8 mouse cellular contexts compared by ENCODE assay signal in genomic region chrX:99141079-99141478, GRCm38 (mm10). TPM values are rescaled to one million over a fixed set of nuclear protein-coding genes. Genes with fewer than 3 reads are reported as not detected.
DNase-seq lines count a peak whose midpoint lies in the region.

No protein-coding gene starts in this region.

- WGBS in midbrain, embryonic 10.5 days, result 57% methylated on average over 8 of the region's 8 CpGs

- H3K27me3 ChIP-seq in midbrain, embryonic 10.5 days (ENCODE audit: low read depth, poor library complexity, severe bottlenecking), result peaks cover 100% of the 10 kb centered on the region

- peak; percentile 53 for DNase-seq in layer of hippocampus, adult 9-11 months
- DNase-seq in layer of hippocampus, postnatal 10 days (ENCODE audit: low spot score in 2 of 2), result no peak
- DNase-seq in frontal cortex, postnatal 36 days (ENCODE audit: low spot score in 2 of 2), result peak; percentile 52 to 54
- peak; percentile 63 to 74 for DNase-seq in kidney, postnatal 36 days
- no peak for DNase-seq in midbrain, embryonic 10.5 days (ENCODE audit: low spot score)
- DNase-seq in thymus, postnatal 10 days (ENCODE audit: low spot score in 2 of 2), result no peak
- DNase-seq in cerebellum, adult 11 months, result no peak
- DNase-seq in urinary bladder, postnatal 25 days (ENCODE audit: low spot score), result no peak

- peak overlapping the region; percentile 35 for H3K27ac ChIP-seq in midbrain, embryonic 10.5 days (replicated peaks)

- peaks cover 30% of the 10 kb centered on the region for H3K36me3 ChIP-seq in midbrain, embryonic 10.5 days

- peaks cover 67% of the 10 kb centered on the region for H3K4me1 ChIP-seq in midbrain, embryonic 10.5 days

- peak overlapping the region; percentile 79 for H3K4me3 ChIP-seq in midbrain, embryonic 10.5 days

- H3K9me3 ChIP-seq in midbrain, embryonic 10.5 days (replicated peaks), result no peaks in the 10 kb centered on the region

RNA-seq across cellular contexts. Expression of gene Efnb1, which starts 5.1 kb away (rescaled TPM):
- total RNA-seq in layer of hippocampus, postnatal 10 days (2021), result 10 to 100 TPM; 11.1 to 13.8 TPM
- 49.3 and 50.6 TPM in 2 replicates for polyA plus RNA-seq in midbrain, embryonic 10.5 days (2016; fragmentation: Nextera tagmentation; extraction: Ambion mirVana)

Comparison
In these comparisons a context has a peak if more than half of its experiments do, and no peak if none do; other contexts are left out.
1. DNase-seq: peak in layer of hippocampus, adult 9-11 months (single experiment), frontal cortex, postnatal 36 days (2 of 2) and kidney, postnatal 36 days (2 of 2); none in layer of hippocampus, postnatal 10 days (0 of 2), midbrain, embryonic 10.5 days (single experiment), thymus, postnatal 10 days (0 of 2), cerebellum, adult 11 months (single experiment) and urinary bladder, postnatal 25 days (single experiment).